Mouse (Mus musculus) erythroblast, embryonic 14.5 days (primary cell): ENCODE data around the gene Ect2. TPM values are rescaled to one million over a fixed set of nuclear protein-coding genes. Genes with fewer than 3 reads are reported as not detected.

Experiments used
- H3K27me3 ChIP-seq: 2 replicates; pipeline ENCODE4 v1.6.1; 2012; ENCODE audit warnings: inconsistent platforms; ENCODE audit not compliant: control insufficient read depth
- H3K36me3 ChIP-seq: 2 replicates; pipeline ENCODE4 v1.6.1; 2012; ENCODE audit warnings: mild to moderate bottlenecking, inconsistent platforms; ENCODE audit not compliant: control insufficient read depth
- H3K4me1 ChIP-seq: 2 replicates; pipeline ENCODE4 v1.6.1; 2012; ENCODE audit warnings: inconsistent platforms; ENCODE audit not compliant: control insufficient read depth
- H3K4me3 ChIP-seq: replicated peaks from 2 replicates; pipeline ENCODE3; 2012; ENCODE audit warnings: moderate library complexity, mild to moderate bottlenecking, inconsistent platforms
- H3K9me3 ChIP-seq: 2 replicates; pipeline ENCODE4 v1.6.1; 2012; ENCODE audit warnings: low read length, inconsistent platforms, mixed read lengths; ENCODE audit not compliant: control insufficient read depth
- GATA1 ChIP-seq: IDR thresholded peaks from 2 replicates; pipeline ENCODE4 v1.6.1; 2012; ENCODE audit warnings: low read length, inconsistent platforms, mixed read lengths
- TAL1 ChIP-seq: IDR thresholded peaks from 3 replicates; pipeline ENCODE4 v1.6.1; 2012; ENCODE audit warnings: low read length, inconsistent platforms, mixed read lengths
- polyA plus RNA-seq: library from polyadenylated mRNA; stranded (reverse); fragments of >175 nt; gene quantifications from 2 replicates; pipeline ENCODE4 v1.2.3, GENCODE M21; 2012

Ect2 gene
- polyA plus RNA-seq, 1 experiment = 0.46 TPM

- H3K4me1 ChIP-seq = no peaks in the 10 kb centered on the region
- H3K4me3 ChIP-seq = no peak overlapping the region
- TF ChIP-seq GATA1 (no peak), TAL1 (no peak)
- H3K9me3 ChIP-seq = no peaks in the 10 kb centered on the region
- no peaks in the 10 kb centered on the region for H3K27me3 ChIP-seq
- H3K36me3 ChIP-seq = no peaks in the 10 kb centered on the region
Measured at GRCm38 (mm10) chr3:27060441-27060840, 93.2 kb downstream of the Ect2 start.

GRCm38 (mm10) chr3:27059529-27060322 lies 94.0 kb downstream of the Ect2 start:
- TF ChIP-seq TAL1 (no peak), GATA1 (no peak)

GRCm38 (mm10) chr3:27055471-27055870 lies 98.2 kb downstream of the Ect2 start:
- Histone ChIP-seq H3K4me3 (no peak overlapping the region), H3K4me1 (no peaks in the 10 kb centered on the region), H3K27me3 (no peaks in the 10 kb centered on the region), H3K36me3 (no peaks in the 10 kb centered on the region), H3K9me3 (no peaks in the 10 kb centered on the region)
- TF ChIP-seq GATA1 (no peak), TAL1 (no peak)

More at GRCm38 (mm10) chr3:27059529-27060322, 94.0 kb downstream of the Ect2 start:
- Histone ChIP-seq H3K27me3 (no peaks in the 10 kb centered on the region), H3K4me3 (no peak overlapping the region), H3K36me3 (no peaks in the 10 kb centered on the region), H3K9me3 (no peaks in the 10 kb centered on the region), H3K4me1 (no peaks in the 10 kb centered on the region)

GRCm38 (mm10) chr3:27054766-27055165 lies 98.9 kb downstream of the Ect2 start:
- H3K4me1 ChIP-seq = no peaks in the 10 kb centered on the region
- H3K27me3 ChIP-seq = no peaks in the 10 kb centered on the region
- TF ChIP-seq TAL1 (no peak), GATA1 (no peak)
- H3K36me3 ChIP-seq = no peaks in the 10 kb centered on the region
- no peak overlapping the region for H3K4me3 ChIP-seq
- H3K9me3 ChIP-seq = no peaks in the 10 kb centered on the region

Other genes with a start within 250 kb of the Ect2 start
- gene Nceh1, start 29.1 kb upstream of the Ect2 start, polyA plus RNA-seq = 0.11 and 0.41 TPM in 2 replicates
- not detected in 2 replicates for gene Tnfsf10, start 163.2 kb upstream of the Ect2 start, polyA plus RNA-seq
- gene Ghsr, start 217.5 kb upstream of the Ect2 start, polyA plus RNA-seq = 0.01 TPM in 1 of 2 replicates, not detected in the other